Mouse (Mus musculus) lung, postnatal 0 days (tissue): Measurements from ENCODE around the gene Svep1.

ENCODE experiments used
- CTCF ChIP-seq: IDR thresholded peaks from 2 replicates; pipeline ENCODE4 v1.5.1; 2016; ENCODE audit warnings: antibody characterized with exemption, mild to moderate bottlenecking
- EP300 ChIP-seq: IDR thresholded peaks from 2 replicates; pipeline ENCODE4 v1.6.1; 2016; ENCODE audit warnings: antibody characterized with exemption, mild to moderate bottlenecking, control low read depth

DNA sequence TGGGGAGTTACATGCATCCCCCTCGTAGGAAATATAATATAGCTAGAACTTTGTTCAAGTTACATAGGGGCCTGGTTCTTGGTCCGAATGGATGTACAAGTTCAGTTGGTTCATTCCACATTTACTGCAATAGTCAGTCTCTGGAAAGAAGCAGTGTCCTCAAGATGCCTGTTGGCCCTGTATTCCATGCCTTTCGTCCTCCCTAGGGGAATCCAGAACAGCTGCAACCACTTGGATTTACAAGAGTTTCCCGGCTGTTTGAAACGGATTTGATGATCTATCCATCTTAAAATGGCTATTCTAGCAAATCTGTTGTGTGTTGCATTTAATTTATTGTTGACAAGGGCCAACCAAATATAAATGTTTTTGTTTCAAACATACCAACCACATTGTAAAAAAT lies 36.2 kb downstream of the Svep1 start:
- TF ChIP-seq CTCF (no peak), EP300 (no peak)
